Mouse (Mus musculus) heart, adult 2 months (tissue): Measurements from ENCODE around the gene Cdkn2aipnl. TPM values are rescaled to one million over a fixed set of nuclear protein-coding genes. Genes with fewer than 3 reads are reported as not detected.

Source experiments
- DNase-seq, 2 experiments: peaks; one replicate each; pipeline ENCODE4 v3.0.0; 2021
- H3K27ac ChIP-seq: fragments of 200-600 bp; 2 replicates; pipeline ENCODE4 v1.8.1; 2022
- H3K27me3 ChIP-seq: fragments of 200-500 bp; 2 replicates; pipeline ENCODE4 v1.6.1; 2012; ENCODE audit warnings: mild to moderate bottlenecking, low read length, inconsistent platforms, mixed read lengths; ENCODE audit not compliant: control insufficient read depth, insufficient read depth
- H3K36me3 ChIP-seq: fragments of 200-500 bp; 2 replicates; pipeline ENCODE4 v1.6.1; 2012; ENCODE audit warnings: low read length, inconsistent platforms; ENCODE audit not compliant: control insufficient read depth, insufficient read depth
- H3K4me1 ChIP-seq: fragments of 200-500 bp; 2 replicates; pipeline ENCODE4 v1.6.1; 2011; ENCODE audit warnings: low read length; ENCODE audit not compliant: control insufficient read depth, insufficient read depth
- H3K4me3 ChIP-seq: fragments of 200-600 bp; 2 replicates; pipeline ENCODE4 v1.8.1; 2022
- H3K79me2 ChIP-seq: fragments of 200-500 bp; replicated peaks from 2 replicates; pipeline ENCODE4 v1.6.1; 2012; ENCODE audit warnings: mild to moderate bottlenecking, inconsistent platforms, low read length, moderate library complexity, mixed read lengths; ENCODE audit not compliant: control insufficient read depth, insufficient read depth
- H3K9ac ChIP-seq: fragments of 200-500 bp; 2 replicates; pipeline ENCODE4 v1.6.1; 2012; ENCODE audit warnings: low read depth, mild to moderate bottlenecking, control low read depth, inconsistent platforms, low read length, mixed read lengths
- CTCF ChIP-seq: fragments of 200-600 bp; IDR thresholded peaks from 2 replicates; pipeline ENCODE4 v1.8.1; 2022; ENCODE audit warnings: antibody characterized with exemption, mild to moderate bottlenecking, moderate library complexity
- EP300 ChIP-seq: fragments of 200-500 bp; IDR thresholded peaks from 2 replicates; pipeline ENCODE4 v1.6.1; 2011; ENCODE audit warnings: low read depth, low read length, control low read depth; ENCODE audit not compliant: insufficient read depth
- POLR2A ChIP-seq: fragments of 200-500 bp; IDR thresholded peaks from 2 replicates; pipeline ENCODE4 v1.6.1; 2011; ENCODE audit warnings: mild to moderate bottlenecking, low read depth, low read length, control low read depth; ENCODE audit not compliant: insufficient read depth
- WGBS: fragments of 180-500 bp; shearing (Covaris S2); methylation state at CpG from one replicate; pipeline ENCODE4 v1.1.7; 2018; 5-methylcytosine and 5-hydroxymethylcytosine counted together
- intact Hi-C: fragments of 180-260 bp; cut with DNase I; formaldehyde crosslinking; loops from one replicate; pipeline ENCODE4 v1.15.1; 2025
- polyA plus RNA-seq: library from polyadenylated mRNA; depleted of rRNA; stranded (reverse); fragments of >200 nt; gene quantifications from 2 replicates; pipeline ENCODE4 v1.2.3, GENCODE M21; 2012
- total RNA-seq, 2 experiments: library from RNA; stranded (reverse); gene quantifications; 2 replicates each; pipeline ENCODE4 v1.2.3; 2021

Gene Cdkn2aipnl
- total and polyA plus RNA-seq, 3 experiments: 8.4 to 10.8 (median 10.2) TPM

- TF ChIP-seq EP300: no peak
- TF ChIP-seq POLR2A: no peak
- no peak for TF ChIP-seq CTCF
- WGBS: 42% methylated on average over 6 of the region's 6 CpGs
- Histone ChIP-seq H3K9ac (no peak overlapping the region), H3K27ac (no peak overlapping the region), H3K36me3 (no peaks in the 10 kb centered on the region), H3K4me1 (peaks cover 9% of the 10 kb centered on the region), H3K27me3 (no peaks in the 10 kb centered on the region), H3K79me2 (no peaks in the 10 kb centered on the region), H3K4me3 (no peak overlapping the region)
- intact Hi-C loops: no loop called here
- DNase-seq: no peak
These were observed 41.9 kb upstream of the Cdkn2aipnl start for GRCm38 (mm10) chr11:51925595-51925994.

GRCm38 (mm10) chr11:51926385-51926784, 41.1 kb upstream of the Cdkn2aipnl start:
- Histone ChIP-seq H3K27ac (no peak overlapping the region), H3K4me1 (peaks cover 9% of the 10 kb centered on the region), H3K36me3 (no peaks in the 10 kb centered on the region), H3K9ac (no peak overlapping the region), H3K79me2 (no peaks in the 10 kb centered on the region), H3K4me3 (no peak overlapping the region), H3K27me3 (no peaks in the 10 kb centered on the region)
- DNase-seq: no peak
- intact Hi-C loops: no loop called here
- TF ChIP-seq POLR2A: no peak
- TF ChIP-seq EP300: no peak
- no peak for TF ChIP-seq CTCF
- 53% methylated on average over 1 of the region's 1 CpGs for WGBS

- DNase-seq: peak in 1 of 2 experiments; percentile 44
- Histone ChIP-seq H3K79me2 (no peaks in the 10 kb centered on the region), H3K27ac (no peak overlapping the region), H3K27me3 (no peaks in the 10 kb centered on the region), H3K36me3 (no peaks in the 10 kb centered on the region), H3K9ac (no peak overlapping the region), H3K4me1 (peaks cover 8% of the 10 kb centered on the region), H3K4me3 (no peak overlapping the region)
- TF ChIP-seq CTCF: no peak
- TF ChIP-seq EP300: 0 out of 2 replicates have a peak, but pooled peaks have one; percentile 9
- TF ChIP-seq POLR2A: 0 out of 2 replicates have a peak, but pooled peaks have one; percentile 14
- WGBS: 49% methylated on average over 2 of the region's 2 CpGs
- intact Hi-C loops: no loop called here
These were observed 40.4 kb upstream of the Cdkn2aipnl start for GRCm38 (mm10) chr11:51927106-51927505.

- Histone ChIP-seq H3K27me3 (no peaks in the 10 kb centered on the region), H3K9ac (no peak overlapping the region), H3K36me3 (no peaks in the 10 kb centered on the region), H3K27ac (no peak overlapping the region), H3K4me3 (no peak overlapping the region), H3K79me2 (no peaks in the 10 kb centered on the region), H3K4me1 (no peaks in the 10 kb centered on the region)
- 94% methylated on average over 1 of the region's 1 CpGs for WGBS
- DNase-seq: no peak
- TF ChIP-seq EP300 (no peak), CTCF (no peak), POLR2A (no peak)
- intact Hi-C loops: no loop called here
These were observed 36.3 kb upstream of the Cdkn2aipnl start for GRCm38 (mm10) chr11:51931138-51931537.

GRCm38 (mm10) chr11:51931790-51932189, 35.7 kb upstream of the Cdkn2aipnl start:
- H3K4me1 ChIP-seq: no peaks in the 10 kb centered on the region
- no peaks in the 10 kb centered on the region for H3K27me3 ChIP-seq
- H3K9ac ChIP-seq: no peak overlapping the region
- no peak overlapping the region for H3K27ac ChIP-seq
- H3K4me3 ChIP-seq: no peak overlapping the region
- intact Hi-C loops: no loop called here
- 70% methylated on average over 9 of the region's 9 CpGs for WGBS
- DNase-seq: peak in 1 of 2 experiments; percentile 61
- H3K79me2 ChIP-seq: no peaks in the 10 kb centered on the region
- 0 out of 2 replicates have a peak, but pooled peaks have one; percentile 28 for TF ChIP-seq EP300
- no peak for TF ChIP-seq POLR2A
- no peak for TF ChIP-seq CTCF
- H3K36me3 ChIP-seq: no peaks in the 10 kb centered on the region

- 85% methylated on average over 3 of the region's 3 CpGs for WGBS
- intact Hi-C loops: loop anchor here (2.0 kb wide), 1 partner anchor 15 kb away; no protein-coding TSS in a partner anchor
- no peak for TF ChIP-seq POLR2A
- TF ChIP-seq EP300: no peak
- no peak for TF ChIP-seq CTCF
These were observed 33.2 kb upstream of the Cdkn2aipnl start for GRCm38 (mm10) chr11:51934230-51934629.

More at GRCm38 (mm10) chr11:51934230-51934629, 33.2 kb upstream of the Cdkn2aipnl start:
- H3K27me3 ChIP-seq: no peaks in the 10 kb centered on the region
- no peak overlapping the region for H3K4me3 ChIP-seq
- no peaks in the 10 kb centered on the region for H3K36me3 ChIP-seq
- H3K27ac ChIP-seq: no peak overlapping the region
- no peaks in the 10 kb centered on the region for H3K79me2 ChIP-seq
- no peak for DNase-seq
- H3K4me1 ChIP-seq: peaks cover 3% of the 10 kb centered on the region
- no peak overlapping the region for H3K9ac ChIP-seq
